Mouse (Mus musculus) thymus, adult 2 months (tissue): ENCODE results near the gene Cyp11a1. TPM values are rescaled to one million over a fixed set of nuclear protein-coding genes. Genes with fewer than 3 reads are reported as not detected.

Experiments
- DNase-seq: peaks from one replicate; pipeline ENCODE4 v3.0.0; 2021
- H3K27ac ChIP-seq: fragments of 200-500 bp; 2 replicates; pipeline ENCODE4 v1.5.1; 2012; ENCODE audit warnings: low read length, control low read depth; ENCODE audit not compliant: control insufficient read depth, insufficient read depth
- H3K27me3 ChIP-seq: fragments of 200-500 bp; 2 replicates; pipeline ENCODE4 v1.6.1; 2012; ENCODE audit warnings: mild to moderate bottlenecking, low read length, moderate library complexity, mixed read lengths; ENCODE audit not compliant: control insufficient read depth, insufficient read depth
- H3K36me3 ChIP-seq: fragments of 200-500 bp; 2 replicates; pipeline ENCODE4 v1.6.1; 2012; ENCODE audit warnings: mild to moderate bottlenecking, low read length, moderate library complexity; ENCODE audit not compliant: control insufficient read depth, insufficient read depth
- H3K4me1 ChIP-seq: fragments of 200-500 bp; replicated peaks from 2 replicates; pipeline ENCODE4 v1.6.1; 2012; ENCODE audit warnings: low read length; ENCODE audit not compliant: control insufficient read depth, insufficient read depth
- H3K4me3 ChIP-seq: fragments of 200-500 bp; 2 replicates; pipeline ENCODE4 v1.5.1; 2012; ENCODE audit warnings: mild to moderate bottlenecking, low read length, control low read depth, moderate library complexity; ENCODE audit not compliant: control insufficient read depth, insufficient read depth
- CTCF ChIP-seq: fragments of 200-500 bp; IDR thresholded peaks from 2 replicates; pipeline ENCODE4 v1.5.1; 2012; ENCODE audit warnings: mild to moderate bottlenecking, control low read depth, low read length, moderate library complexity, borderline replicate concordance; ENCODE audit not compliant: control insufficient read depth, poor library complexity, insufficient read depth; ENCODE audit errors: extremely low read depth
- POLR2A ChIP-seq: fragments of 200-500 bp; IDR thresholded peaks from 2 replicates; pipeline ENCODE4 v1.6.1; 2012; ENCODE audit warnings: mild to moderate bottlenecking, low read length, control low read depth, moderate library complexity; ENCODE audit not compliant: control insufficient read depth, poor library complexity, insufficient read depth; ENCODE audit errors: extremely low read depth
- WGBS: fragments of 180-500 bp; shearing (Covaris S2); methylation state at CpG from one replicate; pipeline ENCODE4 v1.1.7; 2018; 5-methylcytosine and 5-hydroxymethylcytosine counted together
- polyA plus RNA-seq: library from polyadenylated mRNA; depleted of rRNA; stranded (reverse); fragments of >200 nt; gene quantifications from 2 replicates; pipeline ENCODE4 v1.2.3, GENCODE M21; 2012

The Cyp11a1 gene
- polyA plus RNA-seq, 1 experiment: 1.3 TPM

- Histone ChIP-seq H3K4me1 (peaks cover 5% of the 10 kb centered on the region; the same call in 1 of the 2 replicates), H3K27me3 (no peaks in the 10 kb centered on the region), H3K27ac (no peak overlapping the region), H3K4me3 (no peak overlapping the region), H3K36me3 (no peaks in the 10 kb centered on the region)
- DNase-seq: no peak
- TF ChIP-seq POLR2A (no peak), CTCF (no peak)
- whole genome bisulfite sequencing: 90% methylated on average over 2 of the region's 2 CpGs
Observed at GRCm38 (mm10) chr9:58012486-58012885, 6.3 kb downstream of the Cyp11a1 start.

- no peaks in the 10 kb centered on the region for H3K27me3 ChIP-seq
- no peaks in the 10 kb centered on the region for H3K36me3 ChIP-seq
- TF ChIP-seq CTCF (no peak), POLR2A (no peak)
- H3K4me3 ChIP-seq: no peak overlapping the region
- WGBS: 89% methylated on average over 2 of the region's 2 CpGs
- H3K4me1 ChIP-seq: peaks cover 5% of the 10 kb centered on the region; the same call in 1 of the 2 replicates
- DNase-seq: no peak
- H3K27ac ChIP-seq: no peak overlapping the region
Observed at GRCm38 (mm10) chr9:58012935-58013334, 6.7 kb downstream of the Cyp11a1 start.

GRCm38 (mm10) chr9:58014393-58015160, 8.4 kb downstream of the Cyp11a1 start:
- TF ChIP-seq CTCF: no peak
- TF ChIP-seq POLR2A: no peak
- Histone ChIP-seq H3K4me1 (peaks cover 5% of the 10 kb centered on the region; the same call in 1 of the 2 replicates), H3K27ac (no peak overlapping the region), H3K27me3 (no peaks in the 10 kb centered on the region), H3K36me3 (no peaks in the 10 kb centered on the region), H3K4me3 (no peak overlapping the region)
- 15% methylated on average over 8 of the region's 8 CpGs for WGBS
- DNase-seq: no peak

GRCm38 (mm10) chr9:58015856-58016255, 9.6 kb downstream of the Cyp11a1 start:
- DNase-seq: no peak
- Histone ChIP-seq H3K27me3 (no peaks in the 10 kb centered on the region), H3K4me1 (peaks cover 5% of the 10 kb centered on the region; the same call in 1 of the 2 replicates), H3K27ac (no peak overlapping the region), H3K36me3 (no peaks in the 10 kb centered on the region), H3K4me3 (no peak overlapping the region)
- no peak for TF ChIP-seq CTCF
- no peak for TF ChIP-seq POLR2A
- 99% methylated on average over 6 of the region's 6 CpGs for WGBS

GRCm38 (mm10) chr9:58016962-58017361, 10.8 kb downstream of the Cyp11a1 start:
- no peaks in the 10 kb centered on the region; the same call in 1 of the 2 replicates for H3K27me3 ChIP-seq
- WGBS: 86% methylated on average over 3 of the region's 3 CpGs
- DNase-seq: no peak
- TF ChIP-seq POLR2A: no peak
- TF ChIP-seq CTCF: no peak
- H3K27ac ChIP-seq: no peak overlapping the region
- H3K4me3 ChIP-seq: no peak overlapping the region
- peaks cover 5% of the 10 kb centered on the region; the same call in 1 of the 2 replicates for H3K4me1 ChIP-seq
- no peaks in the 10 kb centered on the region for H3K36me3 ChIP-seq

- H3K4me3 ChIP-seq: no peak overlapping the region
- H3K4me1 ChIP-seq: peaks cover 5% of the 10 kb centered on the region; the same call in 1 of the 2 replicates
- TF ChIP-seq POLR2A (no peak), CTCF (no peak)
- no peaks in the 10 kb centered on the region; the same call in 1 of the 2 replicates for H3K27me3 ChIP-seq
- H3K36me3 ChIP-seq: no peaks in the 10 kb centered on the region
- DNase-seq: no peak
- 95% methylated on average over 5 of the region's 5 CpGs for WGBS
- H3K27ac ChIP-seq: no peak overlapping the region
Observed at GRCm38 (mm10) chr9:58018385-58018784, 12.2 kb downstream of the Cyp11a1 start.
